Mouse (Mus musculus) frontal cortex, adult 2 months (tissue): ENCODE data around the gene Pih1d1. TPM values are rescaled to one million over a fixed set of nuclear protein-coding genes. Genes with fewer than 3 reads are reported as not detected.
"Not testable (repeated sequence)": the region's sequence is repeated elsewhere in the genome, so short reads cannot be mapped to it uniquely, and the experiment has no call there.

Experiments
- DNase-seq, 2 experiments: peaks; one replicate each; pipeline ENCODE4 v3.0.0; 2022; ENCODE audit warnings: low spot score in 1 of 2; ENCODE audit errors: extremely low spot score in 1 of 2
- polyA plus RNA-seq: library from polyadenylated mRNA; depleted of rRNA; stranded (reverse); fragments of >200 nt; gene quantifications from 2 replicates; pipeline ENCODE4 v1.2.3, GENCODE M21; 2012

Gene Pih1d1
- polyA plus RNA-seq, 1 experiment, result 61.5 TPM

- DNase-seq, result no peak
These were observed 10.7 kb downstream of the Pih1d1 start for GRCm38 (mm10) chr7:45164833-45165232.

GRCm38 (mm10) chr7:45165701-45166100 lies 11.6 kb downstream of the Pih1d1 start:
- no peak for DNase-seq

- peak in 1 of 2 experiments; percentile 60 for DNase-seq
These were observed 12.9 kb downstream of the Pih1d1 start for GRCm38 (mm10) chr7:45166950-45167401.

GRCm38 (mm10) chr7:45167761-45168445 lies 13.8 kb downstream of the Pih1d1 start:
- DNase-seq, result peak in 1 of 2 experiments; percentile 73

- no peak for DNase-seq
These were observed 14.6 kb downstream of the Pih1d1 start for GRCm38 (mm10) chr7:45168656-45169055.

- DNase-seq, result peak in 1 of 2 experiments; percentile 74
These were observed 15.4 kb downstream of the Pih1d1 start for GRCm38 (mm10) chr7:45169495-45169894.

- DNase-seq, result no peak
These were observed 18.9 kb downstream of the Pih1d1 start for GRCm38 (mm10) chr7:45172974-45173373.

- DNase-seq, result not testable (repeated sequence)
These were observed 19.7 kb downstream of the Pih1d1 start for GRCm38 (mm10) chr7:45173772-45174171.

GRCm38 (mm10) chr7:45174567-45175280 lies 20.6 kb downstream of the Pih1d1 start:
- no peak for DNase-seq

- DNase-seq, result no peak
These were observed 21.3 kb downstream of the Pih1d1 start for GRCm38 (mm10) chr7:45175398-45175797.

GRCm38 (mm10) chr7:45175929-45176328 lies 21.8 kb downstream of the Pih1d1 start:
- no peak for DNase-seq

GRCm38 (mm10) chr7:45176356-45176755 lies 22.3 kb downstream of the Pih1d1 start:
- DNase-seq, result no peak

GRCm38 (mm10) chr7:45178550-45178949 lies 24.4 kb downstream of the Pih1d1 start:
- no peak for DNase-seq

- no peak for DNase-seq
These were observed 25.4 kb downstream of the Pih1d1 start, which contains the start of gene Gfy for GRCm38 (mm10) chr7:45179469-45179868. TSS of gene Gfy (minus strand) at chr7:45179569.

GRCm38 (mm10) chr7:45180896-45181477 lies 26.9 kb downstream of the Pih1d1 start, which contains the start of gene Pth2:
TSS of gene Pth2 (plus strand) at chr7:45180995.
- no peak for DNase-seq

GRCm38 (mm10) chr7:45181540-45181939 lies 27.4 kb downstream of the Pih1d1 start:
- no peak for DNase-seq

GRCm38 (mm10) chr7:45182199-45182601 lies 28.1 kb downstream of the Pih1d1 start:
- peak; percentile 78 to 90 for DNase-seq

GRCm38 (mm10) chr7:45182606-45183005 lies 28.5 kb downstream of the Pih1d1 start:
- DNase-seq, result no peak

- no peak for DNase-seq
These were observed 29.6 kb downstream of the Pih1d1 start for GRCm38 (mm10) chr7:45183672-45184071.

GRCm38 (mm10) chr7:45185921-45186320 lies 31.8 kb downstream of the Pih1d1 start:
- no peak for DNase-seq

- DNase-seq, result peak in 1 of 2 experiments; percentile 74
These were observed 35.5 kb downstream of the Pih1d1 start for GRCm38 (mm10) chr7:45189600-45189999.
